Mouse (Mus musculus) macrophage (primary cell): ENCODE measurements around the gene Rmi2. TPM values are rescaled to one million over a fixed set of nuclear protein-coding genes. Genes with fewer than 3 reads are reported as not detected.

ENCODE experiments used
- H3K27ac ChIP-seq: fragments of 350-480 bp; formaldehyde crosslinking; 2 replicates; pipeline ENCODE4 v1.9.0; 2021
- H3K36me3 ChIP-seq: fragments of 350-480 bp; formaldehyde crosslinking; 2 replicates; pipeline ENCODE4 v1.9.0; 2021; ENCODE audit errors: inconsistent target
- H3K4me3 ChIP-seq: fragments of 350-480 bp; formaldehyde crosslinking; 2 replicates; pipeline ENCODE4 v1.9.0; 2021; ENCODE audit errors: inconsistent target
- H3K79me2 ChIP-seq: fragments of 350-480 bp; formaldehyde crosslinking; 2 replicates; pipeline ENCODE4 v1.9.0; 2021; ENCODE audit errors: inconsistent target
- WGBS: methylation state at CpG from one replicate; pipeline ENCODE4 v1.1.7; 2026; ENCODE audit warnings: inconsistent platforms; ENCODE audit not compliant: missing documents; 5-methylcytosine and 5-hydroxymethylcytosine counted together
- polyA plus RNA-seq: library from polyadenylated mRNA; stranded (reverse); fragments of 250-400 nt; gene quantifications from 3 replicates; pipeline ENCODE4 v1.2.4, GENCODE M21; 2018; ENCODE audit warnings: inconsistent platforms

Rmi2 gene
- polyA plus RNA-seq, 1 experiment from 2014 or later = 0.06 TPM

GRCm38 (mm10) chr16:10867501-10867900 lies 32.6 kb downstream of the Rmi2 start:
- Histone ChIP-seq H3K79me2 (no peaks in the 10 kb centered on the region), H3K27ac (no peak overlapping the region), H3K36me3 (no peaks in the 10 kb centered on the region), H3K4me3 (no peak overlapping the region)
- WGBS = 79% methylated on average over 2 of the region's 2 CpGs

- Histone ChIP-seq H3K27ac (no peak overlapping the region), H3K36me3 (no peaks in the 10 kb centered on the region), H3K79me2 (no peaks in the 10 kb centered on the region), H3K4me3 (no peak overlapping the region)
- WGBS = 46% methylated on average over 11 of the region's 11 CpGs
These were observed 33.1 kb downstream of the Rmi2 start for GRCm38 (mm10) chr16:10867904-10868440.

- Histone ChIP-seq H3K27ac (no peak overlapping the region), H3K36me3 (no peaks in the 10 kb centered on the region), H3K4me3 (no peak overlapping the region), H3K79me2 (no peaks in the 10 kb centered on the region)
- WGBS = 71% methylated on average over 4 of the region's 4 CpGs
These were observed 36.1 kb downstream of the Rmi2 start for GRCm38 (mm10) chr16:10870969-10871368.

- WGBS = 72% methylated on average over 4 of the region's 4 CpGs
- no peaks in the 10 kb centered on the region for H3K36me3 ChIP-seq
- H3K27ac ChIP-seq = no peak overlapping the region
- H3K4me3 ChIP-seq = no peak overlapping the region
- no peaks in the 10 kb centered on the region for H3K79me2 ChIP-seq
These were observed 38.0 kb downstream of the Rmi2 start for GRCm38 (mm10) chr16:10872825-10873360.

GRCm38 (mm10) chr16:10873654-10874053 lies 38.8 kb downstream of the Rmi2 start:
- WGBS = 4% methylated on average over 5 of the region's 5 CpGs
- Histone ChIP-seq H3K4me3 (no peak overlapping the region), H3K36me3 (no peaks in the 10 kb centered on the region), H3K79me2 (no peaks in the 10 kb centered on the region), H3K27ac (no peak overlapping the region)

- Histone ChIP-seq H3K36me3 (no peaks in the 10 kb centered on the region), H3K27ac (no peak overlapping the region), H3K79me2 (no peaks in the 10 kb centered on the region), H3K4me3 (no peak overlapping the region)
- WGBS = 10% methylated on average over 3 of the region's 3 CpGs
These were observed 43.4 kb downstream of the Rmi2 start for GRCm38 (mm10) chr16:10878227-10878626.

- H3K79me2 ChIP-seq = no peaks in the 10 kb centered on the region
- H3K36me3 ChIP-seq = no peaks in the 10 kb centered on the region
- 86% methylated on average over 1 of the region's 1 CpGs for WGBS
- no peak overlapping the region for H3K4me3 ChIP-seq
- no peak overlapping the region for H3K27ac ChIP-seq
These were observed 44.6 kb downstream of the Rmi2 start for GRCm38 (mm10) chr16:10879467-10879866.

- WGBS = 62% methylated on average over 4 of the region's 4 CpGs
- Histone ChIP-seq H3K36me3 (no peaks in the 10 kb centered on the region), H3K4me3 (no peak overlapping the region), H3K27ac (no peak overlapping the region), H3K79me2 (no peaks in the 10 kb centered on the region)
These were observed 46.5 kb downstream of the Rmi2 start for GRCm38 (mm10) chr16:10881231-10881962.

GRCm38 (mm10) chr16:10887436-10887835 lies 52.6 kb downstream of the Rmi2 start:
- H3K4me3 ChIP-seq = no peak overlapping the region
- no peaks in the 10 kb centered on the region for H3K36me3 ChIP-seq
- 56% methylated on average over 2 of the region's 2 CpGs for WGBS
- H3K79me2 ChIP-seq = no peaks in the 10 kb centered on the region
- H3K27ac ChIP-seq = no peak overlapping the region

GRCm38 (mm10) chr16:10890363-10890762 lies 55.5 kb downstream of the Rmi2 start:
- Histone ChIP-seq H3K79me2 (no peaks in the 10 kb centered on the region), H3K4me3 (no peak overlapping the region), H3K27ac (no peak overlapping the region), H3K36me3 (no peaks in the 10 kb centered on the region)
- WGBS = 88% methylated on average over 3 of the region's 3 CpGs

GRCm38 (mm10) chr16:10893161-10893560 lies 58.3 kb downstream of the Rmi2 start:
- Histone ChIP-seq H3K4me3 (no peak overlapping the region), H3K36me3 (no peaks in the 10 kb centered on the region), H3K27ac (no peak overlapping the region), H3K79me2 (no peaks in the 10 kb centered on the region)
- 94% methylated on average over 4 of the region's 4 CpGs for WGBS

GRCm38 (mm10) chr16:10895906-10896305 lies 61.0 kb downstream of the Rmi2 start:
- WGBS = 90% methylated on average over 3 of the region's 3 CpGs
- no peak overlapping the region for H3K4me3 ChIP-seq
- H3K79me2 ChIP-seq = no peaks in the 10 kb centered on the region
- no peaks in the 10 kb centered on the region for H3K36me3 ChIP-seq
- H3K27ac ChIP-seq = no peak overlapping the region

- Histone ChIP-seq H3K27ac (no peak overlapping the region), H3K4me3 (no peak overlapping the region), H3K79me2 (no peaks in the 10 kb centered on the region), H3K36me3 (no peaks in the 10 kb centered on the region)
- 14% methylated on average over 6 of the region's 6 CpGs for WGBS
These were observed 62.5 kb downstream of the Rmi2 start for GRCm38 (mm10) chr16:10897372-10897771.

GRCm38 (mm10) chr16:10900736-10901135 lies 65.9 kb downstream of the Rmi2 start:
- Histone ChIP-seq H3K4me3 (no peak overlapping the region), H3K27ac (no peak overlapping the region), H3K36me3 (no peaks in the 10 kb centered on the region), H3K79me2 (no peaks in the 10 kb centered on the region)
- WGBS = 100% methylated on average over 1 of the region's 1 CpGs

- H3K4me3 ChIP-seq = no peak overlapping the region
- no peaks in the 10 kb centered on the region for H3K79me2 ChIP-seq
- H3K27ac ChIP-seq = no peak overlapping the region
- no peaks in the 10 kb centered on the region for H3K36me3 ChIP-seq
- WGBS = 77% methylated on average over 2 of the region's 2 CpGs
These were observed 67.1 kb downstream of the Rmi2 start for GRCm38 (mm10) chr16:10901956-10902355.
